Mouse (Mus musculus) neural tube, embryonic 12.5 days (tissue): ENCODE measurements around the gene H2-M9. TPM values are rescaled to one million over a fixed set of nuclear protein-coding genes. Genes with fewer than 3 reads are reported as not detected.

Source experiments
- ATAC-seq: fragments of 200-750 bp; cut with Nextera tagmentation; 2 replicates; pipeline ENCODE4 v1.8.0; 2017; ENCODE audit warnings: low read depth, mild to moderate bottlenecking, moderate TSS enrichment, moderate library complexity; ENCODE audit not compliant: low FRiP score
- H3K27ac ChIP-seq: fragments of 300-500 bp; sonication (generic); 2 replicates; pipeline ENCODE4 v1.5.1; 2016
- H3K27me3 ChIP-seq: fragments of 300-500 bp; sonication (generic); replicated peaks from 2 replicates; pipeline ENCODE4 v1.6.1; 2016; ENCODE audit warnings: mild to moderate bottlenecking
- H3K36me3 ChIP-seq: fragments of 300-500 bp; sonication (generic); 2 replicates; pipeline ENCODE4 v1.6.1; 2016; ENCODE audit warnings: mild to moderate bottlenecking
- H3K4me1 ChIP-seq: fragments of 300-500 bp; sonication (generic); 2 replicates; pipeline ENCODE4 v1.6.1; 2016
- H3K4me2 ChIP-seq: fragments of 300-500 bp; sonication (generic); replicated peaks from 2 replicates; pipeline ENCODE4 v1.6.1; 2016; ENCODE audit warnings: mild to moderate bottlenecking
- H3K4me3 ChIP-seq: fragments of 300-500 bp; sonication (generic); 2 replicates; pipeline ENCODE4 v1.5.1; 2016
- H3K9ac ChIP-seq: fragments of 300-500 bp; sonication (generic); 2 replicates; pipeline ENCODE4 v1.6.1; 2016; ENCODE audit warnings: mild to moderate bottlenecking
- H3K9me3 ChIP-seq: fragments of 300-500 bp; sonication (generic); 2 replicates; pipeline ENCODE4 v1.6.1; 2016; ENCODE audit warnings: mild to moderate bottlenecking
- WGBS: fragments of 180-500 bp; shearing (Covaris S2); methylation state at CpG from one replicate; pipeline ENCODE4 v1.1.7; 2016; 5-methylcytosine and 5-hydroxymethylcytosine counted together
- polyA plus RNA-seq: library from polyadenylated mRNA; unstranded; fragments of >200 nt; fragmentation: Nextera tagmentation; extraction: Ambion mirVana; gene quantifications from 2 replicates; pipeline ENCODE4 v1.2.1, GENCODE M21; 2016

The H2-M9 gene
- polyA plus RNA-seq: not detected in 2 replicates

- no peaks in the 10 kb centered on the region for H3K27me3 ChIP-seq
- no peak within 1 kb of the TSS for H3K4me2 ChIP-seq
- no peak within 1 kb of the TSS for H3K4me3 ChIP-seq
- no peaks in the 10 kb centered on the region for H3K9me3 ChIP-seq
- no peaks in the 10 kb centered on the region for H3K4me1 ChIP-seq
- 91% methylated on average over 3 of the region's 3 CpGs for WGBS
- no peak for ATAC-seq
- H3K36me3 ChIP-seq: no peaks in the 10 kb centered on the region
- H3K9ac ChIP-seq: no peak within 1 kb of the TSS
- no peak within 1 kb of the TSS for H3K27ac ChIP-seq
Observed at GRCm38 (mm10) chr17:36642566-36642965, at the start of gene H2-M9. TSS of gene H2-M9 (minus strand) at chr17:36642666.

GRCm38 (mm10) chr17:36672119-36672518 lies 29.7 kb upstream of the H2-M9 start, which contains the start of gene H2-M1:
TSS of gene H2-M1 (minus strand) at chr17:36672219.
- Histone ChIP-seq H3K9ac (no peak within 1 kb of the TSS), H3K27ac (no peak within 1 kb of the TSS), H3K4me3 (no peak within 1 kb of the TSS), H3K27me3 (no peaks in the 10 kb centered on the region), H3K36me3 (no peaks in the 10 kb centered on the region), H3K4me1 (no peaks in the 10 kb centered on the region), H3K9me3 (no peaks in the 10 kb centered on the region), H3K4me2 (no peak within 1 kb of the TSS)
- WGBS: 79% methylated on average over 3 of the region's 3 CpGs
- ATAC-seq: no peak

Other genes with a start within 250 kb of the H2-M9 start
- gene H2-M10.4, start 180.3 kb downstream of the H2-M9 start, polyA plus RNA-seq: not detected in 2 replicates
- gene H2-M11, start 95.6 kb downstream of the H2-M9 start, polyA plus RNA-seq: 0.25 TPM in 1 of 2 replicates, not detected in the other
- gene H2-M1, start 29.6 kb upstream of the H2-M9 start, polyA plus RNA-seq: not detected in 2 replicates
- not detected in 2 replicates for gene H2-M10.5, start 130.2 kb upstream of the H2-M9 start, polyA plus RNA-seq
- gene H2-M10.6, start 169.5 kb upstream of the H2-M9 start, polyA plus RNA-seq: not detected in 2 replicates
- gene Trim26, start 194.5 kb upstream of the H2-M9 start, polyA plus RNA-seq: 52.1 and 56.8 TPM in 2 replicates
- 0.37 and 0.46 TPM in 2 replicates for gene Trim15, start 224.5 kb upstream of the H2-M9 start, polyA plus RNA-seq
- 4.6 and 5.4 TPM in 2 replicates for gene Trim10, start 226.9 kb upstream of the H2-M9 start, polyA plus RNA-seq
- gene Trim40, start 247.5 kb upstream of the H2-M9 start, polyA plus RNA-seq: not detected in 2 replicates